Mouse (Mus musculus): Measurements from ENCODE around the gene Nrxn2.
A peak's percentile ranks its signal among the peaks of the same experiment; 100 is the strongest.

Nrxn2 gene

DNA sequence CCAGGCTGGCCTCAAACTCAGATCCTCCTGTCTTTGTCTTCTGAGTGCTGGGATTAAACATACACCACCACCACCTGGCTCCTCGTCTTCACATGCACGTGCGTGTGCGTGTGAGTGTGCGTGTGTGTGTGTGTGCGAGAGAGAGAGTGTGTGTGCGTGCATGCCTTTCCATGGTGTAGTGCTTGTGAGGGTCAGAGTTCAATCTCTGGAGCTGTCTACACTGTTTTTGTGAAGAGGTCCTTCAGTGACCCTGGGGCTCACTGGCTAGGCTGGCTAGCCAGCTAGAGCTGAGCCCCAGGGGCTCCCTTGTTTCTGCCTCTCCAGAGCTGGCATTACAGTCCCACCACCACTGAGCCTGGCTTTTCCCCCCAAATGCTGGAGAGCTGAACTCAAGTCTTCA, 123.0 kb downstream of the Nrxn2 start:
- no peak for DNase-seq (ENCODE audit: low spot score in 2 of 2)

DNA sequence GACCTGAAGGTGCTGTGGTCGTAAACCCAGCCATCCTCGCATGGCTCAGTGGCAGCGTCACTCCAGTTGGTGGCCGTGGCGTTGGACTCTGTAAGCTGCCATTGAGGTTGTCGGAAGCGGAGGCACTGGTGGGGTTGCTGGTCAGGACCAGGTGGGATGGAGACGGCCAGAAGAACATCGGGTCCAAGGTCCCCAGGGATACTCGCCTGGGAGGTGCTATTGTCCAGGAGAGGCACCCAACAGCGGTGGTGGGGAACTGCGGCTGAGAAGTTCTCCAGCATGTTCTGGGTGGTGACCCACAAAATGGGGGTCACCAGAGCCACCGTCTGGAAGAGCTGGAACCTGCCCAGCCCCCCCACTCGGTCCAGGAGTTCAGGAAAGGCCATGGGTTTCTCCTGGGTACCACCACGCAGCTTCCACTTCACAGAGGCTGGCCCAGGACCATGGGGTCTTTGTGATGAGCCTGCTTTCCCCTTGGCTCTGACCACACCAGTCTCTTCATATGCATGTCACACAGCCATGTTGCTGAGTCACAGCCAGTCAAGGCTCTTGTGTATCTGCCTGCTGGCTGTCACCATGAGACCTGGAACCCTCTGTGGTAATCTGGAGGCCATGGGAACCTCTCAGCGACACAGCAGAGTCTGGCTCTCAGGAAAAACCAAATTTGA, 124.0 kb downstream of the Nrxn2 start, which contains the start of gene Slc22a12:
Gene Slc22a12, minus strand, starts transcription at position 666 of the 668 bp plus-strand sequence.
- no peak for DNase-seq (ENCODE audit: low spot score in 2 of 2)

DNA sequence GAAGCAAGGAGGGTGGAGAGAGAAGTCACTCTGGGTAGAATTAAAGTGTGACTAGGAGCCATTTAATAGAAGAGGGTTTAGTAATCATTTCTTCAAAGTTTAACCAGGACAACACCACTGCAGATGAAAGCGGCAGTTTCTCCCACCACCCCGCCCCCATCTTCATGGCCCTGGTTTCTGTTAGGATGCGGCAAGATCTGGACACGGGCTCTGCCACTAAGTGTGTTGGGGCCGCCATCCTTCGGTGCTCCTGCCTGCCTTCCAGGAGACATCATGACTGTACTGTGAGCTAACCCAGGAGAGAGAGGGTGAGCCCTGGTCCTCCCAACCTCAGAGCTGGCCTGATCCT, 124.5 kb downstream of the Nrxn2 start:
- DNase-seq (ENCODE audit: low spot score in 2 of 2), result no peak

DNA sequence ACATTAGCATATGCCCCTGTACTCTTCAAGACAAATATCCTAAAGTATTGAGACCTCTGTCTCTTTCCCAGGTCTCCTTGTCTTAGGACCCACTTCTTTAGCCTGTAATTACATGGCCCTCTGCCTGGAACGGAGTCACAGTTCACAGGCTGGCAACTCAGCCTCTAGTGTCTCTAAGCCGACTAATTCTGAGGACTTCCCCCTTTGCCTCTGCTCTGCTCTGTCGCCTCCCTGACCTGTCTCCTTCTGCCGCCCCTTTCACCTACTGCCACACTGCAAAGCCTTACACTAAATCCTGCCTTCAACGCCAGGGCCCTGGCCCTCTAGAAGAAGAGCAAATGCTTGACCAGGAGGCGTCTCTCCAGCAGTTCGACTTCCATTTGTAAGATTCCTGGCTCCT, 125.0 kb downstream of the Nrxn2 start:
- DNase-seq (ENCODE audit: low spot score in 2 of 2), result no peak

DNA sequence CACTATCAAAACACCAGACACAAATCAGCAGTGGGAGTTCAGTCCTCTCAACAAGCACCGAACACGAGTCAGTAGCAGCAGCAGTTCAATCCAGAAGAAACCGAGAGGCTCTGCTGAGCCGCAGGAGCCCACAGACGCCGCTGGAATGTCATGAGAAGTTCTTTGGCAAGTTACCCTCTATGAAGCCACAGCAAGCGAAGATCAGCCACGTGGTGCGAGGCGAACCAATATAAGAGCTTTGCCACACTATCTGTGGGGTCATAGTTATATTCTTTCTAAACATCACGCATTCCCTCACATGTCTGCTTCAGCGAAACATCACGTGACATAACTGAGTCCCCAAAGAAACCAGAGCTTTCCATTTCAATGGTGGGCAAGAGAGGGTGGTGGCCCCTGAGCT, 126.2 kb downstream of the Nrxn2 start:
- DNase-seq (ENCODE audit: low spot score in 2 of 2), result no peak

DNA sequence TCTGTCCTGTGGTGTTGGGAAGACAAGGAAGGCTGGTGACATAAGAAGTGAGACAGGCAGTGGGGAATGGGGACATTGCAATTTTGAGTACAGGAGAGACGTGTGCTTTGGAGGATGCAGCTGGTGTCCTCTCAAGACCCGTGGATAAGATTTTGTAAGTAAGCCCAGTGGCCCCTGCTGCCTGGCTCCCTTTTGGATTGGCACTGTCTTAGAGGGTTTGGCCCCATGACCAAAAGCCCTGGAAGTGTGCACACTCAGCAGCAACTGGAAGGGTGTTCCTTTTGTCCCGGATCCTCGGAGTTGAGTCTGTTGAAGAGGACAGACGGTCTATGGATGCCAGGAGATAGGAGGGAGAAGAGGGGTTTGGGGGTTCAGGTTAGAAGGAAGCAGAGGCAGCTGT, 127.0 kb downstream of the Nrxn2 start:
- no peak for DNase-seq (ENCODE audit: low spot score in 2 of 2)

DNA sequence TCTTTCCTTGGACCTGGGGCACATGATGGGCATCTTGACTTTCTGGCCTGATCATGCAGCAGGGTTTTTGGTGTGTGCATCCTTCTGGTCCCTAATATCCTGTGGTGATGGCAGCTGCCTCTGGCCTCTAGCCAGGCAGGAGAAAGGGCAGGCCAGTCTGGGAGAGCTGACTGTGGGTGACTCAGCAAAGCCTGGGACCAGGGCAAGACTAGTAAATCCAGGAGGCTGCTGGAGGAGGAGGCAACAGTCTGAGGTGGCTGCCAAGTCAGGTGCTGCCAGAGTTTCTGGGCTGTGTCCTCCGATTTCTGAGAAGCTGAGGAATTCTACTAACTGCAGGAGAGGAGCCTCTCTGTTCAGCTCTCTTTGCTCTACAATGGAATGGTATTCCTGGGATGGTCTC, 127.6 kb downstream of the Nrxn2 start:
- DNase-seq (ENCODE audit: low spot score in 2 of 2), result no peak

DNA sequence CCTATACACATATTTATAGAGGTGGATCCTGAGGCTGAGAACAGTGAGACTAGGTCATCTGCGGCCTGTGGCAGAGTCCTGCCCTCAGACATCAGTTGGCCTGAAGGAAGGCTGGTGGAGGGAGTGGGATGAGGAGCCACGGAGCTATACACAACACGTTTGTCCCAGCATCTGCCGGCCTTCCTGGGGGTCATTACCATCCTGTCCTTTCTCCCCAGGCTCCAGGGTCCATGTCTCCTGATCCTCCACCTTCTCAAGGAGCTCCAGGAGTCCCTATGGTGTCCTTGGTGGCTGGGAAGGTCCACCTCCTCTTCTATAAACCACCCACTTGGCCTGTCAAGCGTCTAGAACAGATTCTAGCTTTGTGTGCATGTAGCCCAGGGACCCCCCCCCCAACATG, 129.3 kb downstream of the Nrxn2 start:
- no peak for DNase-seq (ENCODE audit: low spot score in 2 of 2)

DNA sequence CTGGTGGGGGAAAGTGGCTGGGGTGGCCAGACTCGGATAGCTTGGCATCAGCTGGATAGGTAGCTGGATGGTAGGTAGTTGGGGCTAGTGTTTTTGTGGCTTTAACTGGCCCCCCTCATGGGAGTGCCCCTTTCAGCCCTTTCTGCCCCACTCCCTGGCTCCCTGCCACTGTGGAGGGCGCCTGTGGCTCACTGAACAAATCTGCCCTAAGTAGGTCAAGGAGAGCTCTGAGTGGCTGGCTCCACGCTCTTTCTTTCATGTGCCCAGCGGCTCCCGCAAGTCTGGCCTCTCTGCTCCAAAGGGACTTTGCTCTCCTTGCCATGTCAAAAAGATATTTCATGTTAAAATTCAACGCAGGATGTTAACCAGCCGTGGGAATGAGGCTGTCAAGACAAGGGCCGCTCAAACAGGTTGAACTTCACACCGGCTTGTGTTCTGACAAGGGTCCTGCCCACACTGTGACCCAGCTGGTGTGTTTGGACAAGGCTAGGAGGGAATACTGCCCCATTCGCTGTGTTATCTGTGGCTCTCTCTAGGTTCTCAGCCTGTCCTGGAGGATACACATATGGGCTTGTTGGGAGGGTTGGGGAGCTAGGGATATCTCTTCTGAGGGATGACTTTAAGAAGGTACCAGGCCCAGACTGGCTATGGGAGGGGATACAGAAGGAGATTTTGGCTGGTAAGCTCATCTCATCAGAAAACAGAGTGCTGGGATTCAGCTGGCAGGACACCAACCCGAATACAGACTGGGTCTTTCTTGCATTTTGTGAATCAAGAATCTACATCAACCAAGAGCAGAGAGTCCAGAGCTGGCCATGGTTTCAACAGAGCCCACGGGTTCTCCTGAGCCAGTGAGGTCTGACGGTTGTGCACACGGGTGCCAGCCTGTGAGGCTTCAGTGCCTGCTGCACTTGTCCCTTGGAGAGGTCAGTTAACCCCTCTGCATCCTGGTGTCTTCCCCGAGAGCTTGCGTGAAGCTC, 130.2 kb downstream of the Nrxn2 start:
- no peak for DNase-seq (ENCODE audit: low spot score in 2 of 2)

DNA sequence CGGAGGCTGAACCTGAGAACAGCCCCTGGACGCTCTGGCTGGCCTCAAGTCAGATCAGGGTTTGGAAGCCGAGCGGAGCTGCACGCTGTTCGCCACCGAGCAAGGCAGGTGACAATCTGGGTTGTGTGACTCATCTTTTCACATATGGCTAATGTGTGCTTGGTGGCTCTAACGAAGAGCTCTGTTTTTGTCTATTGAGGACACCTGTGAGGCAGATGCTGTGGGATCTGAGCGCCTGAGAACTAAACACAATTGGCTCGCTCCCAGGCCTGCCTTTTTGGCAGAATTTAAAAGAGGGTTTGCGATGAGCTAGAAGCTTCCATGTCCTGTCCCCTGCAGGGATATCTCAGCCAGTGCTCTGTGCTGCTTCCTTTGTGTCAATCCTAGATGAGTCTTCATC, 131.0 kb downstream of the Nrxn2 start:
- no peak for DNase-seq (ENCODE audit: low spot score in 2 of 2)

DNA sequence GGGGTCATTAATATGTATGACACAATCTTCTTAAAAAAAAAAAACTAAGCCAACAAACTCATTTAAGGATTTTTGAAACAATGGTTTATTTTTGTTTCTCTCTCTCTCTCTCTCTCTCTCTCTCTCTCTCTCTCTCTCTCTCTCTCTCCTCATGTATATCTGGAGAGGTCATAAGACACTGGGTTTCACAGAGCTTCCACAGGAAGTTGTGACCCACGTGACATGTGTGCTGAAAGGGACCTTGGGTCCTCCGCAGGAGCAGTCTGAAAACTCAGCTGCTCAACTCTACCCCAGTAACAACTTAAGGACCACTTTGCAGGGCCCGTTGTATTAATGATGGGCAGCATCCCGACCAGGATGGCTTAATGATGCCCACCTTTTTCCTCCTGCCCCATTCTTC, 132.7 kb downstream of the Nrxn2 start:
- no peak for DNase-seq (ENCODE audit: low spot score in 2 of 2)

DNA sequence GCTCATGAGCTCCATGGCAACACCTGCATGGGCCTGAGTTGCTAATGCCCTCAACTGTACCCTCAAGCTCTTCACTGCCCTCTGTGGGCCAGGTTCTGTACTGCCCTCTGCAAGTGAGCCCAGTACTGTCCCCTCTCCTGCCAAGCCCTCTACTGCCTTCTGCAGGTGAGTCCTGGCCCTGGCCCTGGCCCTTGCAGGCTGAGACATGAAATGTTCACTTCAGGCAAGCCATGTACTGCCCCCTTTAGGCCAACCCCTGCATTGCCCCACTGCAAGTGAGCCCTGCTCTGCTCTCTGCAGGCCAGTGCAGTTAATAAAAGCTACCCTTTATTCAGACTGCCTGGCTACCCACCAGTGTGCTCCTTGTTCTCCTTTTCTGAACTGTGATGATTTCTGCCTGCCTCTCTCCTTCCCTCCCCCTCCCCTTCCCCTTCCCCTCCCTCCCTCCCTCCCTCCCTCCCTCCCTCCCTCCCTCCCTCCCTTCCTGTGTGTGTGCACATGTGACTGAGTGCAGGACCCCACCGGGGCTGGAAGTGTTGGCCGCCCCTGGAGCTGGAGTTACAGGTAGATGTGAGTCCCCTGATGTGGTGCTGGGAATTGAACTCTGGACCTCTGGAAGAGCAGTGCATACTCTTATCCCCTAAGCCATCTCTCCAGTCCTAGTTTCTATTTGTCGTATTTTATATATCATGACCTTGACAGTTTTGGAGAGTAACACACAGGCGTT, 133.9 kb downstream of the Nrxn2 start:
- DNase-seq (ENCODE audit: low spot score in 2 of 2), result peak; percentile 28 to 72

DNA sequence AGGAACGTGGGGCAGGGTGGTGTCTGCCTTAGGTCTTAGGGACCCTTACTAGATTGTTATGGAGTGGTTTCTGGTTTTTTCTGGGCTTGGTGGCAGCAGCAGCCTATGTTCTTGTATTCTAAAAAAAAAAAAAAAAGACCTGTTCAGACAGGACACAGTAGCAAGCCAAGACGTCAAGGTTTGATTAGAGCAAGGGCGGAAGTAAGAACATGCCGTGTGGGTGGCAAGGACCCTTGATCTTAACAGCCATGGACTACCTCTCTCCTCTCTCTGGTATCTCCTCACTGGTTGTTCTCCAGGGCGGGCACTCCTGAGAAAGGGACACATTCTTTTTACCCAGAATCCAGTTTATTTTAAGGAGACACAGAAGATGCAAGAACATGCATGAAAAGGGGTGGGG, 134.6 kb downstream of the Nrxn2 start:
- DNase-seq (ENCODE audit: low spot score in 2 of 2), result no peak

DNA sequence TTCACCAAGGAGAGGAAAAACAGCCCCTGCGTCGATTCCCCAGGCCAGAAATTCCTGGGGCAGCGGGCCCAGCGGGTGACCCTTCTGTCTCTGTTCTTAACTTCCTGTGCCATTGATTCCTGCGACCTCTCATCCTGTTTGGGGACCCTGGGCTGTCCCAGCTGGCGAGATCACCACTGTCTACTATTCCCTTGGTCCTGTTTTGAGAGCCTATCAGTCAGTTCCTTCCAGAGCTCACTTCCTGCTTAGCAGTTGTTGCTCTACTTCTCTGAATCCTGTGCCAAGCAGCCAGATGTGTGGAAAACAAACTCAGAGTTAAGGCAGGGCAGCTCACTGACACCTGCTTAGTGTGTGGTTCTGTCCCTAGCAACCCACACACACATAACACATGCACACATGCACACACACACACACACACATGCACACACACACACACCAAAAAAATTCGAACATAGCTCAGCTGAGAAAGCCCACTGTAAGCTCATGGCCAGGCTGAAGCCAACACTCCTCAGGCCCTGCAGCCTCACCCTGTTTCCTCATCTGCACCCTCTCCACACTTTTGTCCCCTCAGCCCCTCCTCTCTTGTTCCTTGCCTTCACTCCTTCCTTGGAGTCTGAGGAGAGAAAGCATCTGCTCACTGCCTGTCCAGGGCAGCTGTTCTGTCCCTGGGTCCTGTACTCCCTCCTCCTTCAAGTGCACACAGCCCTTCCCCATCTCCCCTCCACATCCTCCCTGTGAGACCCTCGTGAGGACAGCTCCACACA, 135.5 kb downstream of the Nrxn2 start:
- DNase-seq (ENCODE audit: low spot score in 2 of 2), result no peak

DNA sequence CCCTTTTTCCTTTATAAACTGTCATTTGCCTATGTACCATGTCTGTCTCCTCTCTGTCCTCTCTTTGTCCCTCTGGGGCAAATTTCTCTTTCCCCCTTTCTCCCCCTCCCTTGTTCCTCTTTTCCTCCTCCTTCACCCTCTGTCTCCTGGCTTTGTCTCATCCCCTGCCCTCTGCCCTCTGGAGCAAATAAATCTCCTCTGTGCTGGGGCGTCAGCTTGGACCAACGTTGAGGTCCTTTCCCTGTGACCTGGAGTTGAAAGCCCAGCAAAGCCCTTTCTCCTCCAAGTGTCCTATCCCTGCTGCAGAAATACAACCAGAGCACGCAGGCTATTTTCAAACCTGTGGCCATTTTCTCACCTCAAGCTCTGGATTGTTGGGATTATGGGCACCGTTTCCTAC, 141.0 kb downstream of the Nrxn2 start:
- no peak for DNase-seq (ENCODE audit: low spot score in 2 of 2)

DNA sequence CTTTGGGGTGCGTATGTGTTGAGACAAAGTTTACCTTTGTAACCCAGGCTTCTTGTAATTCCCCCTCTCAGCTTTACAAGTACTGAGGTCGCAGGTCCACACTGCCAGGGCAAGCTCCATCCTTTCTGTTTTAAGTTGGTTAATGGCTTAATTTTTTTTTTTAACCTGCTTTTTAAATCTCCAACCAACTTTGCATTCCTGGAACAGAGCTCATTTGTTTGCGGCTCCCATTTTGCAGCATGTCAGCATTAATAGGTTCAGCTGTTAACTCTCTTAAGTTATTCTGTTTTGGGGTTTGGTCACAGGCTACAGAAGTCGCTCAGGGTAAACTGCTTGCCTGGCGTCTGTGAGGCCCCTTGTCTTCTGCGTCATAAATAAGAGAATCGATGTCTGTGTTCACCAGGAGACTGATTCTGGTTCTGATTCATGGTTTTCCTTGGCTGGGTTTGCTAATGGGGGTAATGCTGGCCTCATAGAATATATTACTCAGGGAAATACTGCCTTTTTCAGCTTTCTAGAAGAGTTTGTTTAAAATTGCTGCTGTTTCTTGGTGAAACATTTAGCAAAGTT, 141.8 kb downstream of the Nrxn2 start:
- DNase-seq (ENCODE audit: low spot score in 2 of 2), result no peak

DNA sequence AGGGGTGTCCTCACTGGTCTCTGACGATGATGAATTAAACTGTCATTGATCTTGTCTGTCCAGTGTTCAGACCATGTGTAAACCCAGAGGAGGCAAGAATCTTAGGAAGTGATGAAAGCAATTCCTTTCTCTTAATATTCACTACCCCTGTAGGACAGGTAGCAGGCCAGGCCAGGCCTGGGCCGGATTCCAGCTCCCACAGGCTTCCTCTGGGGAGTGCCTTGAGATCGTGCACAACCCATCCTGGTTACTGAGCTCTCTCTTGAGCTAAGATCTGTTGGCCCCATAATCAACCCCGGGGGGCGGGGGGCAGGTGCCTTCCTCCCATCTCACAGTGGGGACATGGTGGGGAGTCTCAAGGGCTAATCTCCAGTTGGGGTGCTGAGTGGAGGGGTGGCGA, 146.6 kb downstream of the Nrxn2 start:
- no peak for DNase-seq (ENCODE audit: low spot score in 2 of 2)

DNA sequence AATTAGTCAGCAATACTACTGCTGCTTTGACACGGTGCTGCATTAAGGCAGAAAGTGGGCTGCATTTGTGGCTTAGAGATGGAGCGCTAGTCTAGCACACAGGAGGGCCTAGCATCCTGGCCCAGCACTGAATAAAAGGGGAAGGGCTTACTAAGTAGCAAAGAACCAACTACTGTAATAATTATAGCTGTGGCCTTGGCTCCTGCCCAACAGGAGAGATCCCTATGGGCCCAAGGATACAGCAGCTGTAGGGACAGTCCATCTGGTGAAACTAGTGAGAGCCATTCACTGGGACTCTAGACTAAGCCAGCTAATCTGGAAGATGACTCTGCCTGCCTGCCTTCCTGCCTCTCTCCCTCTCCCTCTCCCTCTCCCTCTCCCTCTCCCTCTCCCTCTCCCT, 147.9 kb downstream of the Nrxn2 start:
- no peak for DNase-seq (ENCODE audit: low spot score in 2 of 2)

DNA sequence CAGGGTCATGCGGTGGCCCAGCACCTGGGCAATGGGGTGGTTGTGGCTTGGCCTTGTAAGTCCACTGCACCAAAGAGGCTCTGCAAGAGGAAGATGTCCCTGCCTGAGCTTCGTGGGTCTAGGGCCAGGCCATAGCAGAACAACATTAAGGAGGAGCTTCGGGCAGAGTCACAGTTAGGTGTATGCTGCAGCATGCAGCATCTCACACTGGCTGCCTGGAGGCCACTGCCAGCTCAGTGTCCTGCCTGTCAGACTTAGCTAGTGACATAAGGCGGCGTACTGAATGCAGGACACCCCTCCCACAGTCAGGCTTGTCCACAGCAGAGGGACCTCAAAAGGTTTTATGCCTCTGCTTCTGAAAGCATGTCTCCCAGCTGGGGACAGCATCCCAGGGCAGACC, 150.5 kb downstream of the Nrxn2 start:
- DNase-seq (ENCODE audit: low spot score in 2 of 2), result no peak

DNA sequence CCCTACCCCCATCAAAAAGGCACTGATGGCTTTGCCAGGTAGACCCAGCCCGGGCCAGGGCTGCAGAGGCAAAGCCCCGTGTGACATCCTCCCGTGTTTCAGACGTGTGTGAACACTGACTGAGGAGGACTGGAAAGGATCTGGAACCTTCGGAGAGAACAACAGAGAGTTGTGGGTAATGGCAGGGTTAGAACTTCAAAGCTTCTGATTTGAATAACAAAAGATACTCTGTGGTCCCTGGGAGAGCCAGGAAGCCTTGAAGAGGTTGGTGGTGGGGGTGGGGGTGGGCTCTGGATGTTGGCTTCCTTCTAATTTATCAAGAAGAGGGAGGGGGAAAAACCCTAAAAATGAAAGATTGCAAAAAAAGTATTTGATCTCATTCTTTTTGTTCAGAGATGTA, 151.0 kb downstream of the Nrxn2 start:
- DNase-seq (ENCODE audit: low spot score in 2 of 2), result no peak

DNA sequence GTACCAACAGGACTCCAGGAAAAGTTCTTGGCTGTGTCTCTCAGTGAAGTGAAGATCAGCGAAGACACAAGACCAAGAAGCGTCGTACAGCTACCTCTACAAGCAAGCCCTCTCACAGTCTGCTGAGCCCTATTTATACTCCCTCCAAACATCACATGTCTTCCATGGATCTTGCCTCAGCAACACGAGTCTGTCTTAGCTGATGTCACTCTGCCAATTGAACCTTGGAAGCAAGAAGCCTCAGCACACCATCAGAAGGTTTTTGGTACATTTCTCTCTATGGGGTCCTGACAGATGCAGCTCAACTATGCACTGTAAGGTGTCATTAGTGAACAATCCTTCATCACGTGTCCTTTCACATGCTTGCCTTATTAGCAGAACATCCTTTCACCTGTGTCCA, 152.9 kb downstream of the Nrxn2 start:
- DNase-seq (ENCODE audit: low spot score in 2 of 2), result no peak

DNA sequence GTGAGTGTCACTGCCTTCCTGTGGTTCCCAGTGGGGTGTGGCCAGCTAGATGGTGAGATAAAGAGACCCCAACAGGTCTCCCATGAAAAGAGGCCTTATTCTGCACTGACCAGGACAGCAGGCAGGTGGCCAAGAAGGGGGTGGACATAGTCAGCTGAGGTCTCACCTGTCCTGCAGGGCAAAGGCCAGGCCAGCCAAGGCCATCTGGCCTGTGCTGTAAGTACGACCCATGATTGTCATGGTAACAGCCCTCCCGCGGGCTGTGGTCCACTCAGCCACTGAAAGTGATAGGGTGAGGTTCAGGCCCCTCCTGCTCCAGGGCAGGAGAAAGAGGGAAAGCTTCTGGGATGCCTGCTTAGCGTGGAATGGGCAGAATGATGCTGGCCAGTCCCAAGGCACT, 153.5 kb downstream of the Nrxn2 start:
- DNase-seq (ENCODE audit: low spot score in 2 of 2), result no peak
